Mouse (Mus musculus): Measurements from ENCODE around the gene Lypd3. TPM values are rescaled to one million over a fixed set of nuclear protein-coding genes. Genes with fewer than 3 reads are reported as not detected.

Lypd3 gene
- not detected in 3 replicates for total RNA-seq (2017)

DNA sequence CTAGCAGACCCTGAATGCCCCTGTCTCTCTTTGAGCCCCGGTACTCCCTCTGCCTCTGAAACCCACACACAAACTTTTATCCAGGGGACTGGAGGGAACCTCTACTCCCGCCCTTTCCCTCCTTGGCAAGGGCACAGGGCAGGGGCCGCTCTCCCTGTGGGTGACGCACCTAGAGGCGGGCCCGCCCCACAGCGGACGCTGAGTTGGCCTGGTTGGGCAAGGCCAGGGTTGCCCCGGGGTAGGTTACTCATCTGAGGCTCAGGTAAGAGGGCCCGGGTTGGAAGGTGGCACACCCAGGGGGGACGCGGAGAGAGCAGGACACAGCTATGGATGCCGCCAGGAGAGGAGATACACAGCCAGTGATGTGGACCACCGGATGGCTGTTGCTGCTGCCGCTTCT, at the start of gene Lypd3:
Gene Lypd3 (plus strand): TSS at position 287 of the 400 bp plus-strand sequence.
- ATAC-seq (replicated peaks; ENCODE audit: insufficient number of reproducible peaks, low FRiP score, low TSS enrichment, poor library complexity, severe bottlenecking) = no peak

DNA sequence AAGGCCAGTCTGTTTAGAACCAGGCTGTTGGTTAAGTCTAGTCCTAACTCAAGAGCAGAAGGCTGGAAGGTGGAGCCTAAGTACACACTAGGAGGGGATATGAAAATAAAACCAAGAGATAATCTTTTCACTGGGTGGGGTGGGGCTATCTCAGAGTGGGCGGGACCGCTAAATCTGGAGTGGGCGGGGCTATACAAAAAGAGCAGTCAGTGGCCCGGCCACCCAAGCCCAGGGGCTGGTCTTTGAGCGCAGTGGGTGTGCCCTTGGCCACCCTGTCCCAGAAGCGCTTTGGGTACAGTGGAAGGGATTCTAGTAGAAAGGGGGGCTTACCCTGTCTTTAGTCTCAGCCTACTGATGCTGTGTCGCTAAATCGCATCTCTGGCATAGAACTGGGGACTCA, 49.5 kb upstream of the Lypd3 start:
- ATAC-seq (replicated peaks; ENCODE audit: insufficient number of reproducible peaks, low FRiP score, low TSS enrichment, poor library complexity, severe bottlenecking) = no peak

- ATAC-seq (replicated peaks; ENCODE audit: insufficient number of reproducible peaks, low FRiP score, low TSS enrichment, poor library complexity, severe bottlenecking) = 0 out of 2 replicates have a peak, but pooled peaks have one; percentile 24
These were observed 48.8 kb upstream of the Lypd3 start, which contains the start of the genes Ethe1 and Zfp575 for GRCm38 (mm10) chr7:24587330-24588105. Ethe1 (plus strand) TSS chr7:24587543. Zfp575 (minus strand) TSS chr7:24587641.

GRCm38 (mm10) chr7:24588336-24588735, 48.0 kb upstream of the Lypd3 start:
- no peak for ATAC-seq (replicated peaks; ENCODE audit: insufficient number of reproducible peaks, low FRiP score, low TSS enrichment, poor library complexity, severe bottlenecking)

- no peak for ATAC-seq (replicated peaks; ENCODE audit: insufficient number of reproducible peaks, low FRiP score, low TSS enrichment, poor library complexity, severe bottlenecking)
These were observed 44.6 kb upstream of the Lypd3 start for GRCm38 (mm10) chr7:24591735-24592134.

DNA sequence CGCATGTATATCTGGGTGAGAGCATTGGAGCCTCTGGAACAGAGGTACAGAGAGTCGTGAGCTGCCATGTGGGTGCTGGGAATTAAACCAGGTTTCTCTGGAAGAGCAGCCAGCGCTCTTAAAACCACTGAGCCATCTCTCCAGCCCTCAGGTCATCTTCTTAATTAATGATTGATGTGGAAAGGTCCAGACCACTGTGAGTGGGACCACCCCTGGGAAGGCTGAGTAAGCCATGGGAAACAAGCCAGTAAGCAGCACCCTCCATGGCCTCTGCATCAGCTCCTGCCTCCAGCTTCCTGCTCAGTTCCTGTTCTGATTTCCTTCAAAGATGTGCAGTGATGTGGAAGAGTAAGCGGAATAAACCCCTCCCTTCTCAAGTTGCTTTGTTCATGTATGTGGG, 44.2 kb upstream of the Lypd3 start:
- ATAC-seq (replicated peaks; ENCODE audit: insufficient number of reproducible peaks, low FRiP score, low TSS enrichment, poor library complexity, severe bottlenecking) = no peak

DNA sequence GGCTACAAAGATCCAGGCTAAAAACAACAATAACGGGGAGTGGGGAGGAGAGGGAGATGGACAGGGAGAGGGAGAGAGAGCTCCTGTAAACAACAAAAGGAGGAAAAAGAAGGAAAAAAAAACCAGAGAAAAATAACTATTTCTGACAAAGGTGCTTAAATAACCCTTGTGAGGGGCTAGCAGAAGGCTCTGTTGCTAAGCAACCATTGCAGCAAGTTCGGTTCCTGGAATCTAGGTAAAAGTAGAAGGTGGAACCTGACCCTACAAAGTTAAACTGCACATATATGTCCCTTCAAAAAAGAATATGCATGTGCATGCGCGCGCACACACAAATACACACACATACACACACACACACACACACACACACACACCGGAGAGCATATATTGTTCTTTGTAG, 43.6 kb upstream of the Lypd3 start:
- no peak for ATAC-seq (replicated peaks; ENCODE audit: insufficient number of reproducible peaks, low FRiP score, low TSS enrichment, poor library complexity, severe bottlenecking)

DNA sequence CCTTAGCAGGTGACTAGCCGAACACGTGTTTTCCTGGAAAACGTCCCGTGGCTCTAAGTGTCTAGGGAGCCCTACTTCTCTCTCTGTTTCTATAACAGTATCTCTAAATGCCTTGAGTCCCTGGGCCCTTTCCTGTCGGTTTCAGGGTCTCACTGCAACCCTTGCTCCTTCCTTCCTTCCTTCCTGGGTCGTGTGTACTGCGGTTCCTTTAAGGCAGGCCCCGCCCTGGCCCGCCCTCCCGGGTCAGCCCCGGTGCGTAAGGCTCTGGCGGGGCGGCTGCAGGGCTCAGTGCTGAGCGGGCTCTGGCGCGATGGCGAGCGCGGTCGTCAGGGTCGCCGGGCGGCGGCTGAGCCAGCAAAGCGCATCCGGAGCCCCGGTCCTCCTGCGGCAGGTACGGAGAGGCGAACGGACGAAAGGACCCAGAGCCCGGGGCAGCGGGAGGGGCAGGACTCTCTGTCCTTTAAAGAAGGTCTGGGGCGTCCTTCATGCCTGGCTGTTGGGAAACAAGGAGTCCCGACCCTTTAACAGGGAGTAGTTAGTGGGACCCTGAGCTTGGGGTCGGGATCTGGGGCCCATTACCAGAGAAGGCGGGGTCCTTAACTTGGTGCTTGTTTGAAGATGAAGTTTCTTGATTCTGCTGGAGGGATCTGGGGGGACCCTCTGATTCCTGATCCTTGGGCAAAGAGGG, 42.6 kb upstream of the Lypd3 start:
- ATAC-seq (replicated peaks; ENCODE audit: insufficient number of reproducible peaks, low FRiP score, low TSS enrichment, poor library complexity, severe bottlenecking) = peak; percentile 59; the same call in 1 of the 2 replicates

DNA sequence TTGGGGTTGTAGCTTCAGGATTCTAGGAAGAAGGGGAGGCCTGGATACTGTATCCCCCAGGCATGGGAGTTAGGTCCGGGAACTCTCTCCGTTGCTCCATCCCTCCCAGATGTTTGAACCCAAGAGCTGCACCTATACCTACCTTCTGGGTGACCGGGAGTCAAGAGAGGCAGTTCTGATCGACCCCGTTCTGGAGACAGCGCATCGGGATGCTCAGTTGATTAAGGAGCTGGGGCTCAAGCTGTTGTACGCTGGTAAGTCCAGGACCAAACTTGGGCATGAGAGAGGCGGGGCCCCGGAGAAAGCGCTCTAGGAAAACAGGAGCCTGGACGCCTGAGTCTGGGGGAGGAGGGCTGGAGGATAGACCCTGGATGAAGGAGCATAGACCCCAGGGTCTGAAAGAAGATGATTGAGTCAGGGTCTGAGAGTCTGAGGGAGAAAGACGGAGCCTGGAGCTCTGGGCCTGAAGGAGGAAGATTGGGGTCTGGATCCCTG, 42.0 kb upstream of the Lypd3 start:
- no peak for ATAC-seq (replicated peaks; ENCODE audit: insufficient number of reproducible peaks, low FRiP score, low TSS enrichment, poor library complexity, severe bottlenecking)

DNA sequence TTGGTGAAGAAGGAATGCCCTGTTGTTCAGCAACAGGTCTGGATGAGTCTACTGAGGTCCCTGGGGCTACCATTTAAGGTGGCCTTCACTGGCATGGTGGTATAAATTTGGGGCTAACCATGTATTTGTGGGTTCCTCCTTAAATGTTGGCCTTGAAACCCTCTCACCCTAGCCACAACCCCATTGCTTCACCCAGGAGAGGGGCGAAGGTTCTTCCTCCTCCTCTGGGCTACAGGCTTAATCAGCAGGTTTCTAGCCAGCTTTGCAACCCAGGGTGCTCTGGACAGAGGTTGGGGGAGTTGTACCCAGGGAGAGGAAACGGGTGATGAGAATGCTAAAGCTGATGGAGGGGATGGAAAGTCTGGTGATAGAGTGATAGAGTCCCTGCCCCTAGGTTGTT, 40.9 kb upstream of the Lypd3 start:
- ATAC-seq (replicated peaks; ENCODE audit: insufficient number of reproducible peaks, low FRiP score, low TSS enrichment, poor library complexity, severe bottlenecking) = no peak

DNA sequence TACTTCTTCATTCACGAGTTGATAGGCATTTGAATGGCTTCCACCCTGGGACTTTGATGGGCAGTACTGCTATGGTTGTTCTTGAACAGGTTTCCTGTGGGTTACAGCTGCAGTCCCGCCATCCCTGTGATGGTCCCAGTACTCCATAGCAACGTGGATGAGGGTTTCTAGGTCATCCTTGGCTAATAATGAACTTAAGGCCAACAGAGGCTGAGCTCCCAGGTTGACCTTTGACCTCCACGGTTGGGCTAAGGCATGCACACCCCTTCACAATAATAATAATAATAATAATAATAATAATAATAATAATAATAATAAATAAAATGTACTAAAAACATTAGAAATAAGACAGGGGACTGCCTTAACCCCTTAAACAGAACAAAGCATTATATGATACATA, 38.2 kb upstream of the Lypd3 start:
- ATAC-seq (replicated peaks; ENCODE audit: insufficient number of reproducible peaks, low FRiP score, low TSS enrichment, poor library complexity, severe bottlenecking) = no peak

DNA sequence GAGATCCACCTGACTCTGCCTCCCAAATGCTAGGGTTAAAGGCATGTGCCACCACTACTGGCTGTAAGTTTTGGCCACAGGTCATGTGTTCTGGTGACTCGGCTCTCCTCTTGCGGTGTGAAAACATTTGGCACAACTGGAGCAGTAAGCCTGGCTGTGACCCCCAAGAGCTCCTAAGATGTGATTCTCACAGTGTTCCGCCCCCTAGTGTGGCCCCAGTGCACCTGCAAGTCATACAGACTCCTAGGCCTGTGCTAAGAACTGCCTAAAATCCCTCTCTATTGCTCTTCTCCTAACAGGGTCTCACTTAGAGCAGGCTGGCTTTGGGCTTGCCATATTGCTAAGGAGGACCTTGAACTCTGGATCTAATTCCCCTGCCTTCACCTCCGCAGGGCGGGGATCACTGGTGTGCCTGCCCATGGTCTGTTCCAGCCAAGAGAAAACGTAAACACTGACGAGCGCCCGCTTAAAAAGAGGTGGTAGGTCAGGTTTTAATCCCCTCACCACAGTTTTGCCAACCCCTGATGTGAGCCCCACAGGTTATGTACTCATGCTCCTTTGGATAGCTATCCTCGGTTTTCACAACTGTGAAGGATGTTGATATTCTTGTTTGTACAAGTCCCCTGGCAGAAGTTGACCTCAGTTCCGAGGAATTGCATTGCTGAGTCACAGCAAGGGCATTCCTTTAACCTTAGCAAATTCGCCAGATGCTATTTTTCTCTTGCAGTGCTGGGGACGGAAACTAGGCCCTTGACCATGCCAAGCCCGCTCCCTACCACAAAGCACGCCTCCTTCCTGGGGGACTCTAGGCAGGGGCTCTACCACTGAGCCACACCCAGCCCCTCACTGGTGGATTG, 36.9 kb upstream of the Lypd3 start:
- no peak for ATAC-seq (replicated peaks; ENCODE audit: insufficient number of reproducible peaks, low FRiP score, low TSS enrichment, poor library complexity, severe bottlenecking)

DNA sequence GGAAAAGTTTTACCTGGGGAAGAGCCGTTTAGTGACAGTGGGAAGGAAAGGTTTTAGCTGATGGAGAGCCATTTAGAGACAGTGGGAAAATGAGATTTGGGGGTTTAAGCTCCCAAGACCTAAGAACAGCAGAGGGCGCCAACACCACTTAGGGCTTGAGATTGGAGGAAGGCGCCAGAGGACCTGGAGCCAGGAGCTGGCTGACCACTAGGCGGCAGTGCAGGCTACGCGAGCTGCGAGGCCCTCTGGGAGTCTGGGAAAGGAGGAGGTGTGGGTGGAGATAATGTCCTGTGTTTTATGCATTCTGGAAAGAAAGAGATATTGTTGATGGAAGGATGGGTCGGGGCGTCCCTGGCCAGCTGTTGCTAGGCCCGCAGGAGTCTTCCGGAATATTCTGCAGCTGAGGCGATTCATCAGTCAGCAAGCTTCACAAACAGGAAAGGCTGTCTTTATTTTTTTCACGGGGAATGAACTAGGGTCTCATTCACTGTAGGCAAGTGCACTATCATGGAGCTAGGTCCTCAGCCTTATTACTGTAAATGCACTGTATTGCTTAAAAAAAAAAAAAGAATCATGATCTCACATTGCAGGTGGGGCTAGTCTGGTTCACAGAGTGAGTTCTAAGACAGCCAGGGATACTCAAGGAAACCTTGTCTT, 35.3 kb upstream of the Lypd3 start:
- peak; percentile 98 for ATAC-seq (replicated peaks; ENCODE audit: insufficient number of reproducible peaks, low FRiP score, low TSS enrichment, poor library complexity, severe bottlenecking)

DNA sequence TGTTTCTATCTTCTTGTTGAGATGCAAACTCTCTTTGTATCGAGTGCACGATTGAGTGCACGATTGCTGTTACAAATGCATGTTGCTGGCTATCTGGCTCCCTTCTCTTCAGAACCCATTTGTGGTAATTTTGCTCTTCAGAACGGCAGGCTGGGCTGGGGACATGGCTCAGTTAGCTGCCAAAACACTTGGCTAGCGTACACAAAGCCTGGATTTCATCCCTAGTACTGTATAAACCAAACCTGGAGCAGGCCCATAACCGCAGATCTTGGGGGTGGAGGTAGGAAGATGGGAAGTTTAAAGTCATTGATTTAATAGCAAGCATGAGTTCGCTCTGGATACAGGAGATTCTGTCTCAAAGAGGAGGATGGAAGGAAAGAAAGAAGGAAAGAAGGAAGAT, 30.8 kb upstream of the Lypd3 start:
- no peak for ATAC-seq (replicated peaks; ENCODE audit: insufficient number of reproducible peaks, low FRiP score, low TSS enrichment, poor library complexity, severe bottlenecking)

GRCm38 (mm10) chr7:24606046-24606445, 30.3 kb upstream of the Lypd3 start:
- ATAC-seq (replicated peaks; ENCODE audit: insufficient number of reproducible peaks, low FRiP score, low TSS enrichment, poor library complexity, severe bottlenecking) = no peak

GRCm38 (mm10) chr7:24608017-24608416, 28.3 kb upstream of the Lypd3 start:
- peak; percentile 83 for ATAC-seq (replicated peaks; ENCODE audit: insufficient number of reproducible peaks, low FRiP score, low TSS enrichment, poor library complexity, severe bottlenecking)

DNA sequence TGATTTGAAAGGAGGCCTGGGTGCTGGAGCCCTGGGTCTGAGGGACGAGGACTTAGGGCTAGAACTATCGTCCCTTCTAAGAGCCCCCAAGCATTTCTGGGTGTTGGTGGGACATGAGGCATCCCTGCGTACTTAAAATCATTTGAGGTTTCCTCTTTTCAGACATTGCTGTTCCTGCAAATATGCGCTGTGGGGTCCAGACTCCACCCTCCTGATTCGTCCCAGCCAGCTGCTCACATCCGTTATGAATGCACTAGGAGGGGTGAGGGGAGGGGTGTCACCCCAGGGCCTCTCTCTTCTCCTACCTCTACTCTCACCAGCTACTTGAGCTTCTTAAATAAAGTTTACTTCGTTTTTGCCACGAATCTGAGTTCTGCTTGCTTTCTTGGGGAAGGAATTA, 27.8 kb upstream of the Lypd3 start:
- ATAC-seq (replicated peaks; ENCODE audit: insufficient number of reproducible peaks, low FRiP score, low TSS enrichment, poor library complexity, severe bottlenecking) = 0 out of 2 replicates have a peak, but pooled peaks have one; percentile 0

GRCm38 (mm10) chr7:24610144-24610878, 26.0 kb upstream of the Lypd3 start, which contains the start of gene Phldb3:
Phldb3 (plus strand) TSS chr7:24610763.
- ATAC-seq (replicated peaks; ENCODE audit: insufficient number of reproducible peaks, low FRiP score, low TSS enrichment, poor library complexity, severe bottlenecking) = no peak

Data from monocyte, adult 5-6 weeks (primary cell).